Mouse (Mus musculus): ENCODE results near the gene Ltc4s. TPM values are rescaled to one million over a fixed set of nuclear protein-coding genes. Genes with fewer than 3 reads are reported as not detected.

Gene Ltc4s
- polyA plus RNA-seq, 1 experiment from 2014 or later, result not detected

GRCm38 (mm10) chr11:50190362-50190761, 48.1 kb downstream of the Ltc4s start:
- in situ Hi-C loops (cut with MboI; ENCODE audit: low pct_unique_long_range_greater_than_20kb), result no loop called here
- CTCF ChIA-PET, result interaction anchor here (1.2 to 2.9 kb wide), 4 partner anchors 8 to 29 kb away, joined by 3 to 10 read pairs (median 4); no protein-coding TSS in a partner anchor
- no peaks in the 10 kb centered on the region for H3K27me3 ChIP-seq
- POLR2A ChIA-PET, result interaction anchor here (1.1 kb wide), 1 partner anchor 19 kb away, joined by 3 read pairs; no protein-coding TSS in a partner anchor
- ATAC-seq (no peak), DNase-seq (ENCODE audit: low read depth, low spot score) (no peak)
- TF ChIP-seq CTCF (IDR thresholded peaks at IDR 0.05), result no peak

- in situ Hi-C loops (cut with MboI; ENCODE audit: low pct_unique_long_range_greater_than_20kb), result no loop called here
- no peak for TF ChIP-seq CTCF (IDR thresholded peaks at IDR 0.05)
- H3K27me3 ChIP-seq, result no peaks in the 10 kb centered on the region
- CTCF ChIA-PET, result interaction anchor here (1.0 to 2.9 kb wide), 5 partner anchors 9 to 195 kb away, joined by 3 to 10 read pairs (median 4); no protein-coding TSS in a partner anchor
- ATAC-seq (no peak), DNase-seq (ENCODE audit: low read depth, low spot score) (no peak)
- POLR2A ChIA-PET, result interaction anchor here (1.2 kb wide), 1 partner anchor 19 kb away, joined by 4 read pairs; no protein-coding TSS in a partner anchor
Measured at GRCm38 (mm10) chr11:50188682-50189081, 49.7 kb downstream of the Ltc4s start.

Other genes starting within 250 kb of the Ltc4s start
- gene Rnf130, start 213.3 kb downstream of the Ltc4s start, polyA plus RNA-seq (2021), result 104 TPM
- 90.9 TPM for gene Tbc1d9b, start 107.2 kb downstream of the Ltc4s start, polyA plus RNA-seq (2021)
- gene Mrnip, start 64.2 kb downstream of the Ltc4s start, polyA plus RNA-seq (2021), result 5.9 TPM
- 530 TPM for gene Sqstm1, start 27.8 kb downstream of the Ltc4s start, polyA plus RNA-seq (2021)
- 200 TPM for gene Mgat4b, start 27.7 kb downstream of the Ltc4s start, polyA plus RNA-seq (2021)
- 21.5 TPM for gene Maml1, start 53.7 kb upstream of the Ltc4s start, polyA plus RNA-seq (2021)
- gene Canx, start 87.1 kb upstream of the Ltc4s start, polyA plus RNA-seq (2021), result 801 TPM
- not detected for gene Cby3, start 115.8 kb upstream of the Ltc4s start, polyA plus RNA-seq (2021)
- gene Hnrnph1, start 138.4 kb upstream of the Ltc4s start, polyA plus RNA-seq (2021), result 503 TPM
- gene Rufy1, start 192.5 kb upstream of the Ltc4s start, polyA plus RNA-seq (2021), result 35.8 TPM